Mouse (Mus musculus): Measurements from ENCODE around the gene Arpc5.

Arpc5 gene

DNA sequence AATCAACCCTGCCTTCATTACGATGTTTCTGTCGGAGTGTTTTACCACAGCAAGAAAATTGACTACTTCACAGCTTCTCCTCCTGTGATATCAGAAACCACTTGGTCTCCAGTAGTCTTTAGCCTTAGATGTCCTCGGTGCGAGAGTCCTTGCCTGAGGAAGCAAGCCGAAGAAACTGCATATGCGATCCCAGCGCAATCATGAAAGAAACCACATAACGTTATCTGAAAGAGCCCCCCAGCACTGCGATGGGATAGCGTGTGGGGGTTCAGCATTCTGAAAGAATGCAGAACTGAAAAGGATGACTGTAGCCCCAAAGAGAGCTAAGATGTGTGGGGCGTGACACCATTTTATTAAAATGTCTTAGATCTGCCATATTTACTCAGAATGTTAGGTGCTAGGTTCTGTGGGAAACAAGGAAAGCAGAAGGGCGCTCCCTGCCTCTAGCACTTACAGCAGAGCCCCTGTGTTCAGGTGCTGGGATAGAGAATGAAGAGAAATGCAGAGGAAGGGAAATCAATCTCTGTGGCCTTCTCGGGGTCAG lies 34.4 kb downstream of the Arpc5 start:
- H3K36me3 ChIP-seq (ENCODE audit: insufficient read depth, low read length), result no peaks in the 10 kb centered on the region
- H3K4me1 ChIP-seq (replicated peaks; ENCODE audit: low read depth, low read length), result peaks cover 75% of the 10 kb centered on the region
- no peaks in the 10 kb centered on the region for H3K27me3 ChIP-seq (ENCODE audit: insufficient read depth, low read length)
- H3K4me3 ChIP-seq (replicated peaks; ENCODE audit: low read length), result no peak overlapping the region
- no peak for TF ChIP-seq NANOG (IDR thresholded peaks at IDR 0.05; ENCODE audit: borderline replicate concordance, low read length)
- no peak for TF ChIP-seq POU5F1 (IDR thresholded peaks at IDR 0.05; ENCODE audit: borderline replicate concordance, low read length)
- no peak for TF ChIP-seq CTCF (conservative IDR thresholded peaks at IDR 0.05; ENCODE audit: low read length)
- no peaks in the 10 kb centered on the region for H3K9me3 ChIP-seq (ENCODE audit: low read length)

DNA sequence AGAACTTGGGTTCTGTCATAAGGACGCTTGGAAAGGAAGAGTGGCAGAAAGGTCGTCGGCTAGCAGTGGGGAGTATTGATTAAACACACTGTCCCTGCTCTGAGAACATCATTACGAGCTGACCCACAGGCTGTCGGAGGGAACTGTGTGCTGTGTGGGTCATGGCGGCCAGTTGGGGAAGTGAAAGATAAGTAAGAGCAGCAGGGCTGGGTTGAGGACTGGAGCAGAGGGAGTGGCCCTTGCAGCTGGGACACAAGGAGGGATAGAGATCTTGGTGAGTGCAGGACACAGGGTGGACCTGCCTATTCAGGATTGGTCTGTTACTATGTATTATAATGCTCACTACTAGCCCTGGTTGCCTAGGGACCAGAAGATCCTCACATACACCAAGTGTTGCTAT lies 38.6 kb downstream of the Arpc5 start:
- no peak overlapping the region for H3K4me3 ChIP-seq (replicated peaks; ENCODE audit: low read length)

DNA sequence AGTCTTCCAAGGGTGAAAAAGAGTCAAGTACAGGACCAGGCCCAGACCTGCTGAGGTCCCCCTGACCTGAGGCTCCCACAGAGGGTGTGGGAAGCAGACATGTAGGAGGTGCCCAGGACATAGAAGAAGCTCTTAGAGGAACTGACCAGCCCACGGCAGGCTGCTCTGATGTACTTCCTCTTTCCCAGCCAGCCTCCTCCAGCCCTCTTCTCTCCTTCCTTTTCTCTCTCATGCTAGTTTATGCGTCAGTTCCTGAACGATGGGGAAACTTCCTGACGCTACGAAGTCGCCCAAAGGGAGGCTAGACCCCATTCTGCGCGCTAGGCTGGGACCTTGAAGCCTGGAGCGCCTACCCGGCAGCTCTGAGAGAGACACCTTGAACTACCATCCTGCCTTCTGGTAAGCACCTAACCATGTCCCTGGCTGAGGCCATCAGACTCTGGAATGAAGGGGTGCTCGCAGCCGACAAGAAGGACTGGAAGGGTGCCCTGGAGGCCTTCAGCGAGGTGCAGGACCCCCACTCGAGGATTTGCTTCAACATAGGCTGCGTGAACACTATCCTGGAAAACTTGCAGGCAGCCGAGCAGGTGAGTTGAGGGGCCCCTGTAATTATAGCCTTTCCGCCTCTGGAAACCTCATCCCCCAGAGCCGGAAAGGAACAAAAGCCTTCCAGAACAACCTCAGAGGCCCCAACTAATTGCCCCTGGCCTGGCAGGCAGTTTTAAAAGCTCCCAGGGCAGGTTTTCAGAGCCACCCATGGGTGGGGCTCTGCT lies 41.5 kb downstream of the Arpc5 start:
- no peaks in the 10 kb centered on the region for H3K36me3 ChIP-seq (ENCODE audit: insufficient read depth, low read length)
- peak overlapping the region; percentile 53 for H3K4me3 ChIP-seq (replicated peaks; ENCODE audit: low read length)
- H3K9me3 ChIP-seq (ENCODE audit: low read length), result no peaks in the 10 kb centered on the region
- H3K27me3 ChIP-seq (ENCODE audit: insufficient read depth, low read length), result no peaks in the 10 kb centered on the region
- H3K4me1 ChIP-seq (replicated peaks; ENCODE audit: low read depth, low read length), result peaks cover 61% of the 10 kb centered on the region
- no peak for TF ChIP-seq CTCF (conservative IDR thresholded peaks at IDR 0.05; ENCODE audit: low read length)
- TF ChIP-seq NANOG (IDR thresholded peaks at IDR 0.05; ENCODE audit: borderline replicate concordance, low read length), result no peak
- no peak for TF ChIP-seq POU5F1 (IDR thresholded peaks at IDR 0.05; ENCODE audit: borderline replicate concordance, low read length)

More for the DNA sequence above, 38.6 kb downstream of the Arpc5 start:
- Histone ChIP-seq H3K9me3 (ENCODE audit: low read length) (no peaks in the 10 kb centered on the region), H3K36me3 (ENCODE audit: insufficient read depth, low read length) (no peaks in the 10 kb centered on the region), H3K4me1 (replicated peaks; ENCODE audit: low read depth, low read length) (peaks cover 63% of the 10 kb centered on the region), H3K27me3 (ENCODE audit: insufficient read depth, low read length) (no peaks in the 10 kb centered on the region)
- TF ChIP-seq NANOG (IDR thresholded peaks at IDR 0.05; ENCODE audit: borderline replicate concordance, low read length) (no peak), CTCF (conservative IDR thresholded peaks at IDR 0.05; ENCODE audit: low read length) (no peak), POU5F1 (IDR thresholded peaks at IDR 0.05; ENCODE audit: borderline replicate concordance, low read length) (no peak)

DNA sequence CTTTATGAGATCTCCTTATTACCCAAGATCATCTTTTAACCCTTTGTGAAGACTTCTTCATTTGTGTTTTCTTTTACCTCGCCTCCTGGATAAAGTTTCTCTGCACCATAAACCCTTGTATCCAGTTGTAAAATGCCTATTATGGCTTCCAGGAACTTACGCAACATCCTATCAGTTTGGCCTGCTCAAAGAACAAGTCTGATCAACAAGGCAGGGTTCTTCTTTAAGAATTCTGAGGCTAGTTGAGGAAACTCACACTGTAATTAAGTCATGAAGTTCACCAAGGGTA lies 42.0 kb downstream of the Arpc5 start:
- no peaks in the 10 kb centered on the region for H3K9me3 ChIP-seq (ENCODE audit: low read length)
- peaks cover 65% of the 10 kb centered on the region for H3K4me1 ChIP-seq (replicated peaks; ENCODE audit: low read depth, low read length)
- no peaks in the 10 kb centered on the region for H3K27me3 ChIP-seq (ENCODE audit: insufficient read depth, low read length)
- H3K4me3 ChIP-seq (replicated peaks; ENCODE audit: low read length), result peak overlapping the region; percentile 53
- no peak for TF ChIP-seq POU5F1 (IDR thresholded peaks at IDR 0.05; ENCODE audit: borderline replicate concordance, low read length)
- TF ChIP-seq CTCF (conservative IDR thresholded peaks at IDR 0.05; ENCODE audit: low read length), result no peak
- no peak for TF ChIP-seq NANOG (IDR thresholded peaks at IDR 0.05; ENCODE audit: borderline replicate concordance, low read length)
- H3K36me3 ChIP-seq (ENCODE audit: insufficient read depth, low read length), result no peaks in the 10 kb centered on the region

DNA sequence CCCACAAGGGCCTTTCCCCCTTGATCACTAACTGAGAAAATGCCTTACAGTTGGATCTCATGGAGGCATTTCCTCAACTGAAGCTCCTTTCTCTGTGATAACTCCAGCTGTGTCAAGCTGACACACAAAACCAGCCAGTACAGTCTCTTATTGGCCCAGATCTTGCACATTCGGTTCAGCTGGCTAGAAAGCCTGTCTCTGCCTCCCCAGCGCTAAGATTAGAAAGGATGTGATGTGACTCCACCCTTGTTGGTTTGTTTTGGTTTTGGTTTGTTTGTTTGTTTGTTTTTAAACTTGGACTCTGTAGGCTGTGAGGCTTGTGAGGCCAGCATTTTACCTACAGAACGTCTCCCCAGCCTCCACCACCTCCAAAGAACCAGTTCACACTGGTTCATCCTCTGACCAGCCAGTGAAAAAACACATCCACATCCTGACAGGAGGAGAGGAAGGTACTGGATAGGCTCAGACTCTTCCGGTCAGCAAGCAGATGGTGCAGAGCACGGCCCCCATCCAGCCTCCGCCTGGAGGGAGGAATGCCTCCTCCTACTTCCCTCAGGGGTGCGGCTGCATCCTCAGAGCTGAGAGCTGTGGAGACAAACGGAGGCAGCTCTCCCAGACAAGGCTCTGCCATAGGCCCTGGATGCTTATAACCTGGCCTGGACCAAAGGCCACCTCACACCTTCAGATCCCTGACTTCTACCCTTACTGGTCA lies 43.4 kb downstream of the Arpc5 start:
- Histone ChIP-seq H3K4me3 (replicated peaks; ENCODE audit: low read length) (no peak overlapping the region), H3K4me1 (replicated peaks; ENCODE audit: low read depth, low read length) (peaks cover 70% of the 10 kb centered on the region), H3K9me3 (ENCODE audit: low read length) (no peaks in the 10 kb centered on the region), H3K36me3 (ENCODE audit: insufficient read depth, low read length) (no peaks in the 10 kb centered on the region), H3K27me3 (ENCODE audit: insufficient read depth, low read length) (no peaks in the 10 kb centered on the region)
- TF ChIP-seq POU5F1 (IDR thresholded peaks at IDR 0.05; ENCODE audit: borderline replicate concordance, low read length) (no peak), CTCF (conservative IDR thresholded peaks at IDR 0.05; ENCODE audit: low read length) (no peak), NANOG (IDR thresholded peaks at IDR 0.05; ENCODE audit: borderline replicate concordance, low read length) (no peak)

DNA sequence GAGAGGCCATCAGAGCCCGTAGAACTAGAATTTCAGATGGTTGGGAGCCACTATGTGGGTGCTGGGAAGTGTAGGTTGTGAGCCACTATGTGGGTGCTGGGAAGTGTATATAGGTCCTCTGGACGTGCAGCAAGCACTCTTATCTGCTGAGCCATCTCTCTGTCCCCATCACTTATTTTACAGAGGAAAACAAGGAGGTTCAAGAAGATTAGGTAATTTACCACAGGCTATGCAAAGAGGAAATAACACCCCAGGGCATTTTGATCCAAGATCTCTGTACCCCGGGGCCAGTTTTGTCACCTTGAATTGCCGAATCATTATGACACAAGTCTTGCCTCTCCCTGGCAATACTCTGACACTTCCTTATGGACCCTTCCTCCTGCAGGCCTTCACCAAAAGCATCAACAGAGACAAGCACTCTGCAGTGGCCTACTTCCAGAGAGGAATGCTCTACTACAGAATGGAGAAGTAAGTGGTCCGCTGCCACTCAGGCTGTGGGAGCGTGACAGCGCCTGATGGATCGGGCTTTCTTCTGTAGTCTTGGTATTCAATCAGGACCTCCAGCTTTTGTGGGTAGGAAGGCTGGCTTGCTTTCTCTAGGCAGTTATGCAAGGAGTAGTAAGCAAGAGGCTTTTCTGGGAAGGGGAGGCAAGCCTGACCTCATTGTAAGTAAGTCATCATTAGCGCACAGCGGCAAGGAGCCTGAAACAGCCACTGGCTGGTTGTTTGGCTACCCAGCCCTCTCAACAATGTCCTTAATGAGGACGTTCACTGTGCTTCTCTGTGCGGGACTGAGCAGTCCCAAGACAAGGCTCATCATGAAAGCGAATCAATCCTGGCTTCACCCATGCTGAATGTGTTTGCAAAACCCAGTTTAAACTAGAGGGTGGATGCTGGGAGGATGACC lies 44.4 kb downstream of the Arpc5 start:
- Histone ChIP-seq H3K27me3 (ENCODE audit: insufficient read depth, low read length) (no peaks in the 10 kb centered on the region), H3K4me1 (replicated peaks; ENCODE audit: low read depth, low read length) (peaks cover 75% of the 10 kb centered on the region), H3K4me3 (replicated peaks; ENCODE audit: low read length) (no peak overlapping the region), H3K36me3 (ENCODE audit: insufficient read depth, low read length) (no peaks in the 10 kb centered on the region), H3K9me3 (ENCODE audit: low read length) (no peaks in the 10 kb centered on the region)
- TF ChIP-seq NANOG (IDR thresholded peaks at IDR 0.05; ENCODE audit: borderline replicate concordance, low read length) (no peak), CTCF (conservative IDR thresholded peaks at IDR 0.05; ENCODE audit: low read length) (no peak), POU5F1 (IDR thresholded peaks at IDR 0.05; ENCODE audit: borderline replicate concordance, low read length) (no peak)

DNA sequence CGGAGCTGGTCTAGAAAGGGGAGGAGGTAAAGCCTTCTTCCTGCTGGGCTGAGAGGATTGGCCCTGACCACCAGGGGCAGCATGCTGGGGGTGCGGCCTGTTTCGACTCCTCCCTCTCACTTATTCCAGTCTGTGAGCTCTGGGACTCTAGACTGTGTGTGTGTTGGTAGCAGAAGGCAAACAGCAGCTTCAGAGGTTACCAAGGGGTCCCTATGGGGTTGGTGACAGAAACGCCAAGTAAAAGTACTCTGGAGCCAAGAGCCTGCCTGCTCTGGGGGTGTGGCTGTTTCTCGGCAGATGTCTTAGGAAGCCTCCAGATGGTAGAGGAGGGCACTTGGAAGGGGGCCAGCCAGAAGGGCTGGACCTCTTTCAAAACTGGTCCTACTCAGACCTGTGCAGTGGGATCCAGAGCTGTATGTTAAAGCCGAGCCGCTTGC lies 48.9 kb downstream of the Arpc5 start:
- peak overlapping the region; percentile 33 for H3K4me3 ChIP-seq (replicated peaks; ENCODE audit: low read length)
- H3K4me1 ChIP-seq (replicated peaks; ENCODE audit: low read depth, low read length), result peaks cover 83% of the 10 kb centered on the region
- no peaks in the 10 kb centered on the region for H3K9me3 ChIP-seq (ENCODE audit: low read length)
- TF ChIP-seq CTCF (conservative IDR thresholded peaks at IDR 0.05; ENCODE audit: low read length) (peak; percentile 50), POU5F1 (IDR thresholded peaks at IDR 0.05; ENCODE audit: borderline replicate concordance, low read length) (no peak)
- no peaks in the 10 kb centered on the region for H3K36me3 ChIP-seq (ENCODE audit: insufficient read depth, low read length)
- H3K27me3 ChIP-seq (ENCODE audit: insufficient read depth, low read length), result no peaks in the 10 kb centered on the region
